Mouse (Mus musculus) kidney, postnatal 14 days (tissue): ENCODE results near the gene Trim30b.
A peak's percentile ranks its signal among the peaks of the same experiment; 100 is the strongest.
"Not testable (repeated sequence)": the region's sequence is repeated elsewhere in the genome, so short reads cannot be mapped to it uniquely, and the experiment has no call there.

Experiments used
- DNase-seq: peaks from one replicate; pipeline ENCODE4 v3.0.0; 2022; ENCODE audit warnings: mixed read lengths

Trim30b gene

DNA sequence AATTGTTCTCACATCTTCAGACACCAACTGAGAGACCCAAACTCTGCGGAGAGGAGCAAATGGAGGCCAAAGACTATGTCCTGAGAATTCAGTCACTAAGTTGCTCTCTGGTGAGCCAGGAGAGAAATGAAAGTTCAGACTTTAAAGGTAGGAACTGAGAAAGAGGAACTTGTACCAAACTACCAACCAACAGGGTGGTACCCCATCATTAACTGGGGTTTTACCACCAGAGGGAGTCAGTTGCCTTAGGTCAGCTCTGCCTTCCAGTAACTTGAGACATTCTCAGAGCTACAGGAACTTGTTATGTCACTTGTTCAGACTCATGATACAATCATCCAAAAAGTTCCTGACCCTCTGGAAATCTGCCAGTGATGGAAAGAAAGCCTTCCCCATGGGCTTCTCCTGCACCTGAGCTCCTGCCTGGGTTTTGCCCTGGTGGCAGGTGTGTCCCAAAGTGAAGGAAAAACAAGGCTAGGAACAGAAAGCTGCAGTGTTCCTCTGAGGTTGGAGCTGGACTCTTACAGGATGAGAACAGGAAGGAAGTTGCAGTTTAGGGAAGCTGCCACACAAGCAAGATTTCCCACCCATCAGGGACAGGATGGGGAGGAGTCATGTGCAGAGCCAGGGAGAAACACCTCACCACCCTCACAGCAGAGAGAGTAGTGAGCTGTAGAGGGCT is at the start of gene Trim30b:
Gene Trim30b, minus strand, starts transcription at position 149 of the 679 bp plus-strand sequence.
- peak; percentile 3 for DNase-seq

DNA sequence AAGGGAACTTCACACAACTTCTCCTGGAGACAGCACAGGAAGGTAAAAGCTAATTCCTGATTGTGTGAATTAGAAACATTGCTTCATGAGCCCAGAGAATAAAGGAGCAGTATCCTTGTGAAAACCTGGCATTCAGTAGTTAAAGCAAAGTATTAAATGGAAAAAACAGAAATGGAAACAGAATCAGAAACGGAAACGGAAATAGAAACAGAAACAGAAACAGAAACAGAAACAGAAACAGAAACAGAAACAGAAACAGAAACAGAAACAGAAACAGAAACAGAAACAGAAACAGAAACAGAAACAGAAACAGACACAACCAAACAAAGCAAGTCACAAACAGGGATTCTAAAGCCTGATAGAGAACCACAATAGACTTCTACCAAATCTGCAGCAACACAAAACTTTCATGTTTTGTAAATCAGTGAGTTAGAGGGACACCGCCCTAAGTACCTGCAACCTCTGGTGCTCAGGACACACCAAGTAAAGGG is 34.8 kb upstream of the Trim30b start:
- no peak for DNase-seq

DNA sequence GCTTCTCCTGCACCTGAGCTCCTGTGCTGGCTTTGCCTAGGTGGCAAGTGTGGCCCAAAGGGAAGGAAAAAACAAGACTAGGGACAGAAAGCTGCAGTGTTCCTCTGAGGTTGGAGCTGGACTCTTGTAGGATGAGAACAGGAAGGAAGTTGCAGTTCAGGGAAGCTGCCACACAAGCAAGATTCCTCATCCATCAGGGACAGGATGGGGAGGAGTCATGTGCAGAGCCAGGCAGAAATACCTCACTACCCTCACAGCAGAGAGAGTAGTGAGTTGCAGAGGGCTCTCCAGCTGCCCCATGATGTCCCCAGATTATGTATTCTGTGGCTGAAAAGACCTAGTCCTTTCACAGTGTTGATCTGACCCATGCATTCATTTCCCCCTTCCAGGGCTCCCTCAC is 31.5 kb upstream of the Trim30b start:
- peak; percentile 3 for DNase-seq

GRCm38 (mm10) chr7:104400698-104401097 is 31.0 kb upstream of the Trim30b start, which contains the start of gene Trim30c:
Gene Trim30c, minus strand, starts transcription at chr7:104400837.
- no peak for DNase-seq

DNA sequence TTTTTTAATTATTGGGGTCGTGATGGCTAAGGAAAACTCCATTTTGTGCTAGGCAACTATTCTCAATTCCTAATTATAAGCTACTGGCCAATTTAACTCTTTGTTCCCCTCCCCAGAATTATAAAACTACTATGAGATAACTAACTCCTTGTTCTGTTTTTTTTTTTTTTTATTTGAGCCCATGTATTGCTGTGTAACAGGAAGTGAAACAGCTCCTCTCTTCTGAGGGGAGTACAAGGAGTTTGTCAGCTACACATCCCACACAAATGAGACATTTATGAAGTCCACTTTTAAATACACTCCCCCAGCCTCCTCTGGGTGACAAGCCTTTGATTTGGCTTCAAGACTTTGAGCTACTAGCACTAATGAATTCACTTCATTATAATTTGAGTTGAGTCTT is 28.8 kb upstream of the Trim30b start:
- no peak for DNase-seq

GRCm38 (mm10) chr7:104366339-104366738 is 3.3 kb downstream of the Trim30b start:
- DNase-seq: no peak

DNA sequence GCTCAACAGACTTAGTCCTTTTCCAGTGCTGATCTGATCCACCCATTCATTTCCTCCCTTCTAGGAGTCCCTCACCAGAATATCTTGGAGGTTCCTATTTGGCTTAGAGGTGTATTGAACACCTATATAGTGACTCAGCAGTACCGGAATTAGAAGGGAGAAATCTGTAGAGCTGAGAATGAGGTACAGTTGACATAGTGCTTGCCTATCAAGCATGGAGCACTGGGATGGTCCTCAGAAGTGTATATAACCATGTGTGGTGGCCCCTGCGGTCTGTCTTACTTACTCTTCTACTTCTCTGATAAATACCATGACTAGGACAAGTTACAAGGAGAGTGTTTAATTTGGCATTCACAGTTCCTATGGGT is 16.1 kb downstream of the Trim30b start:
- DNase-seq: no peak

GRCm38 (mm10) chr7:104352717-104353599 is 16.7 kb downstream of the Trim30b start, which contains the start of gene Trim12c:
Gene Trim12c, minus strand, starts transcription at chr7:104353362.
- DNase-seq: peak; percentile 84

DNA sequence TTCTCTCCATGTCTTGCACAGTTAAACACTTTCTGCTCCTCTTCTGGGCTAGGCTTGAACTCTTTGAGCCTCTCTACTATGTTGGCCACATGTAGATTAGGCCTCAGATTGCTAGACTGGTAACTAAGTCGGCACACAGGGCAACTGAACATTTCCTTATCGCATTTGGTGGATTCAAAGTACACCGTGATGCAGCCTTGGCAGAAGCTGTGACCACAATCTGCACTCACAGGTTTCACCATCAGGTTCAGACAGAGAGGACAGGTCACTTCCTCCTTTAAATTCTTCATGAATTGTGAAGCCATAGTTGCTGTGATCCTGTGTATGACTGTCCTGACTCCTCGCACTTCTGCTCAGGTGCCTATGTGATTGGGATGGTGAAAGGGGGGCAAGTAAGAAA is 21.6 kb downstream of the Trim30b start:
- not testable (repeated sequence) for DNase-seq

GRCm38 (mm10) chr7:104340744-104341143 is 28.9 kb downstream of the Trim30b start:
- DNase-seq: not testable (repeated sequence)

- not testable (repeated sequence) for DNase-seq
Observed at GRCm38 (mm10) chr7:104335547-104335946, 34.1 kb downstream of the Trim30b start.

DNA sequence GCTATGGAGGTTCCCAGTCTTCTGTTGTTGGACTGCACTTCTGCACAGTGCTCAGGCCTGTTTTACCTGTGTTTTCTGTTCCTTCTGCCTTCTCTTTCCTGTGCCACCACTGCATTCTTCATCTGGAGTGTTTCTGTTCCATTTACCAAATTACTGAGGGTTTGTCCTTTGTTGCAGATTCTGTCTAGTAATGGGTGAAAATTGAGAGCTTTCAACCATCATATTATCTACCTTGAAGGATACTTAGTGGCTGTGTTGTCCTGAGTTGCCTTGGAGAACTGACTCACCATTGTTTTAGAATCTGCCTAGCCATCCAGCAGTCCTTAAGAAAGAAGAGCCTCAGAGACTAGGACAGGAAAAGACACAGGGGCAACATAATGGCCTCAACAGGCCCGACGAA is 40.5 kb downstream of the Trim30b start, which contains the start of gene Trim34b:
Gene Trim34b, plus strand, starts transcription at position 301 of the 400 bp plus-strand sequence.
- not testable (repeated sequence) for DNase-seq

GRCm38 (mm10) chr7:104322028-104322427 is 47.7 kb downstream of the Trim30b start:
- no peak for DNase-seq

DNA sequence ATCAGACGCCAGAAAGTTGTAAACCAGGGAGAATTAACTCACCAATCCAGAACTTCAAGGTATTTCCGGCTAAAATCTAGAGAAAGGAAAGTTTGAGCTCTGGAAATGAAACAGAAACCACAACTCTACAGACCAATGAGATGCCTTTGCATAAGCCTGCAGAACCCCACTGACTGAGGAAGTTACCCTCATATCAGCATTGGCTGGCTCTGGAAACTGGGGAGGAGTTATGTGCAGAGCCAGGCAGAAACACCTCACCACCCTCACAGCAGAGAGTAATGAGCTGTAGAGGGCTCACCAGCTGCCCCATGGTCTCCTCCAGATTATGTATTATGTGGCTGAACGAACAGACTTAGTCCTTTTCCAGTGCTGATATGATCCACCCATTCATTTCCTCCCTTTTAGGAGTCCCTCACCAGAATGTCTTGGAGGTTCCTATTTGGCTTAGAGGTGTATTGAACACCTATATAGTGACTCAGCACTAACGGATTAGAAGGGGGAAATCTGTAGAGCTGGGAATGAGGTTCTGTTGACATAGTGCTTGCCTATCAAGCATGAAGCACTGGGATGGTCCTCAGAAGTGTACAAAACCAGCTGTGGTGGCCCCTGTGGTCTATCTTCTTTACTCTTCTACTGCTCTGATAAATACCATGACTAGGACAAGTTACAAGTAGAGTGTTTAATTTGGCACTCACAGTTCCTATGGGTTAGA is 54.2 kb downstream of the Trim30b start, which contains the start of gene Trim12a:
Gene Trim12a, minus strand, starts transcription at position 98 of the 712 bp plus-strand sequence.
- not testable (repeated sequence) for DNase-seq

- peak; percentile 12 for DNase-seq
Observed at GRCm38 (mm10) chr7:104314796-104315353, 54.8 kb downstream of the Trim30b start.
